Mouse (Mus musculus) adrenal gland, postnatal 36 days (tissue): ENCODE measurements at regions not wholly inside any gene's neighbourhood (a gene's known extent, or its start where the extent isn't known, plus 50 kb on each side); places are given as distances from the start of the nearest gene placed in this dataset.

ENCODE experiments used
- DNase-seq, 2 experiments: peaks; one replicate each; pipeline ENCODE4 v3.0.0; 2021; ENCODE audit warnings: mixed read lengths in 1 of 2

DNA sequence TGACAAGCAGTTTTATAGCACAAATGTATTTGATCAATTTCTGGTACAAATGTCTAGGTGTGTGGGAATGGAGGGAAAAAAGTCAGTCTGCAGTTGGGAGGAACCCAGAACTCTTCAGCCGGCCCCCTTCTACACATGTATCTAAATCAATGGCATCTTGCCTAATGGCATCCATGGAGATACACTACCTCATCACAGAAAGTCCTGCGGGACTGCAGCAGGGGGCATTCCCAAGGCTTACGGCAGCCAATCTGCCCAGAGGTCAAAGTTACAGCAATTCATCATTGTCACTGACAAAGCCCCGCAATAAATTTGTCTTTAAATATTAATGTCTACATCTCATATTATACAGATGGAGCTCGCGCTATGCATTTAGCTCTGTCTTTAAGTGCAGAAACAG, 135.7 kb upstream of the Arhgap5 start:
- no peak for DNase-seq

DNA sequence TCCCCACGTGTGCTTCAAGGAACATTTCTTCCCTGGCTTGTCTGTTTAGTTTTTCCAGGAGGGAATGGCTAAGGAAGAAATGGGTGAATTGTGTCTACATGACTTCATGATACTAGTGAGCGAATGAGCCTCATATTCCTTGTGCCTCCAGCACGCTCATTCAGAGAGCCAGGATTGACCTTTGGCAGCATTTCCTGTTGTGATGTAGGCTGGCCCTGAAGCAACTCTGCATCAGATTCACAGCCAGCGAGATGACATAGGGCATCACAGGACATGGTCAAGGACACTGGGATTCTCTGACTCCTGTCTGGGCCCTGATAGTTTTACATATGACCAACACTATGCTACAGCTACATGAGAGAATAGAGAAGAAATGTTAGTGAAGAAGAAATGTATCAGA, 135.3 kb upstream of the Arhgap5 start:
- peak; percentile 76 to 81 for DNase-seq

DNA sequence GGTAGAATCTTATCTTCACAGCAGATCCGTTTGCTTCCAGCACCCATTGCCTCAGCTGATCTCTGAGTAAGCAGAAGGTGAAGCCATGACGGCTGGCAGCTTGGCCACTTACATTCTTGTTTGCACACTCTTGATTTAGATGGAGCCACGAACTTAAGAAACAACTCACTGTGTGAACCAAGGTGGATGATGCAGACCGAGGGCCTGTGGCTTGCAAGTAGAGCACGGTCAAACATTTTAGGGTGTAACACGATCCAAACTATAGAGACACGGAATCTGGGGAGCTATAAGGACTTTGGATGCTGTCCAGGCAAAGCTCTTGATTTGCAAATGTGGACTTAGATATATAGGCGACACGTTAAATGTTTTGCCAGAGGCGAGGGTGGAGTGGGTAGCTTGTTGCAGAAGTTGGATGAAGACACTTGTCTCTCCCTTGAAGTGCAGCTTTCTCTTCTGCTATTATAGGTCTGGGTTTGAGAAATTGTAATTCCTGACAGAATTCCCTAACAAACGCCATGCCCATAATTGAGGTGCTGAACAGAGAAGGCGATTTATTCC, 133.5 kb upstream of the Arhgap5 start:
- DNase-seq: no peak

DNA sequence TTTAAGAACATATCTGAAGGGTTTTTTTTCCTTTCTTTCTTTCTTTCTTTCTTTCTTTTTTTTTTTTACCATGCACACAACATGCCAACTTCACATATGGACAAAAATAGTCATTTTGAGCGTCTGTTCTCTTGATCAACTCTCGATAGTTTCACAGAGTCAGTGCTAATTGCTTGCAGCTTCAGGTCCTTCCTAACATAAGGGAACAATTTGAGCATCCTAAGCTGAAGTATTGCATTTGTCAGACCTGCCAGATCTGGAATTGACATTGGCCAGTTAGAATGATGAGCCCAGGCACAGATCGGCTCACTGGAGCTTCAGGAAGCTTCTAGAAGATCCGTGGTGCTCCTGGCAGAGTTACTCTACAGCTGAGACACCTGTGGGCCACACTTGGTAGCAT, 128.7 kb upstream of the Arhgap5 start:
- DNase-seq: no peak

DNA sequence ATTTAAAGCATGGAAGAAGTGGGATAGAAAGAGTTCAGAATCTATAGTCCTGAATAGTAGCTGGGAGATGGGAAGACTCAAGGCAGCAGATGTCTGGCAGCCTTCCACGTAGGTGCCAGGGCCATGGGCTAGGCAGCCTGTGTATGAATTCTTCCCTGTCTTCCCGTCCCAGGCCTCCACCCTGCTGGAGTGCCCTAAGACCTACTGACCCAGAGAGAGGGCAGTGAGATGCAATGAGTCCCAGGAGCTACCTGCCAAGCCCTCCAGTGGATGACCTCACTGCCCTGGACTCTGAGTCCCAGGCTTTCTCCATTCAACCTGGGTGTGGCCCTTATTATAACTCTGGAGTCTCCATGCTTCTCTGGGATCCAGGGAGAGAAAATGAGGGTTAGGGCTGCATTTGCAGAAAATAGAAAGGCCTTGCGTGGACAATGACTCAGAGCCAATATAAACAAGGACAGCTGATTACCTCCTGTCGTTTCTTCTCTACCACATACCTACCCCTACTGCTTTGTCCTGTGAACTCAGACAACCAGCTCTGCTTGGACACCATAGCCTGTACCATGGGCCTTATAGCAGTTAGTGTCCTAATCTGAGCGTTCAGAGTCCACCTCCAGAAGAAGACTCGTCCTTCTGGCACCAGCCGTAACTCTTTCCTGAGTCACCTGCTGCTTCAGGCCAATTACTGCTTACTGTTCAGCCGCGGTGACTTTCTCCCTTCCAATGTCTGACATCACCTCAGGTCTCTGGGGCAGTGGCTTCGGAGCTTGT, 126.9 kb upstream of the Arhgap5 start:
- peak; percentile 31 to 40 for DNase-seq

DNA sequence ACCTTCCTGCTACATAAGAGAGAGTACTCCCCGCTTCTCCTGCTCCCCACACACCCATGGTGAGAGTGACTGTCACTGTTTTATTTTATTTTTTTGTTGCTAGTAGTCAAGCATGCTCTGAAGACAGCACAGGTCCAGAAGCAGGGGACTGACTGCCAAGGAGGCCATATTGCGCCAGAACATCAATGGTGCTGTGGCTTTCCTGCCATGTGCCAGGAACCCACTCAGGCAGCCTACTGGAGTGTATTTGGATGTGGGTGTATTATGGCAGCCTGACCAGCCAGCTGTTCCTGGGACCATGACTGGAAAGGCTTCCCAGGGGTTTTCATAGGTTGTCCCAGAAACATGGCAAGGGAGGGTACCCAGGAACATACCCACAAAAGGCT, 126.3 kb upstream of the Arhgap5 start:
- no peak for DNase-seq

DNA sequence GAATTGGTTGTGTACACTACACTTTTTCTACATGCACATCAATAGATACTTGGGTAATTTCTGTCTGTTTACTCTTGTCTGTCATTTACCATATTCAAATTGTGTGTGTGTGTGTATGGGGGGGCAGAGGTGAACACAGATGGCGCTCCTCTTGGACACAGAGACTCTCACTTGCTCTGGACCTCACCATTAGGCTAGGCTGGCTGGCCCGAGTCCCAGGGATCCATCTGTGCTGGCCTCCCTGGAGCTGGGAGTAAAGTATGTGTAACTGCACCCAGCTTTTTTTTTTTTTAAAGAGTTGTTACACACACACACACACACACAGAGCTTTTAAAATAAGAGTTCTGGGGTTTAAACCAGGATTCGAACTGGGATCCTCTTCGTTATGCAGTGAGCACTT, 124.5 kb upstream of the Arhgap5 start:
- no peak for DNase-seq

DNA sequence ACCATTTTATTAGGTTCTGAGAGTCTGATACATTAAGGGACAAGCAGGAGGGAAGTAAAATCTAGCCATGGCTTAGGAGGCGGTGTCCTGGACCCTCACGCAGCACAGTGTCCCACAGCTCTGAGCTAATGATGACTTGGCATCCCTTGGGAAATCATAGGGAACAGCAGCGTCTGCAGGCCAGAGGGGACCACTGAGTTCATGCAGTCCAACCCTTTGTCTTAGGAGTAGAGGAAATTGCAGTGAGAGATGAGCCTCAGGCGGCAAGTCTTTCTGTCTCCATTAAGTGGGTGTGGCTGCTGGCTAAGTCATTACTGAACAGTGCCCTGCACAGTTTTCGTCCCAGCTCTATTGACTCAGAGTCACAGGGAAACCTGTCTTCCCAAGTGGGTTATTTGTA, 123.8 kb upstream of the Arhgap5 start:
- DNase-seq: no peak

DNA sequence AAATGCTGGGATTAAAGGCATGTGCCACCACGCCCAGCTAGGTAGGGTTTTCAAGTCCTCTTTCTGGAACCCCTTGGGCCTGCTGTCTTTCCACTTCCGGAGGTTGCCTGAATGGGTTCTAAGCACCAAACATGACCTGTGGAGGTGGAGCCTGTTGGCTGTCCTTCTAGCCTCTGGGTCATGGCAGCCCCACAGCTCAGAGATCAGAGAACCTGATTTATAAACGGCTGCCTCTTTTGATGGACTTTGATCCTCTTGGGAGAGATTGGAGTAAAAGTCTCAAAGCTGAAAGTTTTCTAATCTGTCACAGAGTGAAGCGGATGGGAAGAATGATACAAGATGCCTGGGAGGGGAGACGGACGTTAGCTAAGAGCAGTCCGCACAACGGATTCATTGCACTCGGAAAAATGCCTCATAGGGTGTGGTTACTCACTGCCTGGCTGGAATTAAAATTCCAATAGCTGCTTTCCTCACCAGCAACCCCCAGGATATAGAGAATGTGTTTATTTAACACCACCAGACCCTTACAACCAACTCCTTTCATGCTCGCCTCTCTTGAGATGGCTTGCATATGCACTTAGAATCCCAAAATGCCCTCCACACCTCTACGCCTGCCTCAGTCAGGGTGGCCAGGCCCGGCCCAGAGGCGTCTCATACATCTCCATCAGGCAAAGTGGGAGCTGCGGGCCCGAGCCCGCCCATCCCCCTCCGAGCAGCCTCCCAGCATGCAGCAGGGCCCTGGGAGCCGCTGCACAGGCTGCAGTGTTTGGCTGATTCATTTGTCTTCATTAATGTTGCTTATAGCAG, 122.4 kb upstream of the Arhgap5 start:
- no peak for DNase-seq

DNA sequence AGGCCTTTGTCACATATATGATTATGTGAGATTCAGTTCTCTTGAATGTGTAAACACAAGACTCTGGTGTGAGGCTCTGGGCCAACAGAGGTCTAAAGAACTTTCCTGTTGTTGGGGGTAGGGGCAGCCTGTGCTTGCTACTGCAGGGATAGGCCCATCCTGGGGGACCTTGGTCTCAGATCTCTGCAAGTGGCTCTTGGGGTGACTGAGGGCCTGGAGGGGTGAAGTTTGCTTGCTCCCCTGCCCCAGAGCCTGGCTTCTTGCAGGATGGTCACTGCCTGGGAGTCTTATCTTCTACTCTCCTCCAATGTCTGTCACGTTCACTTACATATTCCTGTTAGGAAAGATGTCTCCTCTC, 121.8 kb upstream of the Arhgap5 start:
- no peak for DNase-seq

DNA sequence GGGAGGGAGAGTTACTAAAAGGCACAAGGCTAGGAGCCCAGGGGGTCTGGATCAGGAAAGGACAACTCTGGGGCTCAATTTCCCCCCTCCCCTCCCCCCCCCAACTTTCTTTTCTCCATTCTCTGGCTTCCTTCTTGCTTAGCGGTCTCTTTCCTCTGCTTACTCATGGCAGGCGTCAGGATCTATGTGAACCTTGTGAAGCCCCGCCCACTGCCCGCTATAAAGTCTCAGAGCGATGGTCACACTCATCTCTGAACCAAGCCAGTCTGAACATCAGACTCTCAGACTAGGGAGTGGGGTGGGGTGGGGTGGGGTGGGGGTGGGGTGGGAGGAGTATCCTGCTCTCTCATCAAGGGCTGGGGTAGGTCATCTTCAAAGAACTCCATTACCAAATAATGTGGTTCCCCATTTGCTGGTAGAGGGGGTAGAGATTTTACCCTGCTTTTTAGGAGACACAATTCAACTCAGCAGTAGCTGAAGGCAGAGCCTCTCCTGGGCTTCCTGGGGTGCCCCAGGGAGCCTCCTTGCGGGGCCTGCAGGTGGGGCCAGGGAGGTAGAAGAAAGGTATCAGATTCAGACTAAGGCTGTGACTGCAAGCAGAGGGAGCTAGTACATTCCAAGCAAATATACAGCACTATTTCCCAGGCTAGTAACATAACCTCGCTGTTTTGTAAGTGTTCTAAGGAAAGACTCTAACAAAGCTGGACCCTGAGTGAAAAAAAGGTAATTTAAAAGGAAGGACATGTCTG, 120.8 kb upstream of the Arhgap5 start:
- peak; percentile 32 to 61 for DNase-seq

DNA sequence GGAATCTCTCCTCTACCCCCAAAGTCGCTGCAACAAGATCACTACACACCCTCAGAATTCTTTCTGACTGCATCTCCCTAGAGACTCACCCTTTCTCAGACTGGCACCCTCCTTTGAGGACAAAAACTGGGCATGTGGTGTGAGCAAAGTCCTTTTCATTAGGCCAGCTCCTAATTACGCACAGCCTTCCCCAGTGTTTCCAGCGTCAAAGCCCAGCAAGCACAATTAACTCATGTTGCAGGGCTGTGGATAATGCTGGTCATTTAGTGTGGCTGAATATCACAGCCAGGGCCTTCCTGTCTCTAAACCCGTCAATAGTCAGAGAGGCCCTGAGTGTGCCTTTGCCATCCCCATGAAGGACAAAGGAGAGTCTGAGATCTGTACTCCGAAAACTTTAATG, 114.2 kb upstream of the Arhgap5 start:
- DNase-seq: no peak

DNA sequence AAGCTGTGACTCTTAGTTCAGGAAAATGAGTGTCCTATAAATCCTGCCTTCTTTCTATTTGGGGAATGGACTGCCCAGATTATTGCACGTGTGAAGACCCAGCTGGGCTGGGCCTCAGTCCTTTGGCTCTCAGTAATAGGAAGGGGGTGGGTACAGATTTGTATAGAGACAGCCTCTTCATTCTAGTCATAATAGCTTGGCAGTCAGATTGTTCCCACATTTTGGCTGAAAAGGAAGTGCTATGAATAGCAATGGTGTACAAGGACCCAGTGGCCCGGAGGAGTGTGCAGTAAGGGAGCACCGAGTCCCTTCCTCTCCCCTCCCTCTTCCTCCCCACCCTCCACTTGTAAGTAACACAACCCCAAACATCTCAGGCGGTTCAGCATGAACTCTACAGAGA, 113.5 kb upstream of the Arhgap5 start:
- DNase-seq: no peak

DNA sequence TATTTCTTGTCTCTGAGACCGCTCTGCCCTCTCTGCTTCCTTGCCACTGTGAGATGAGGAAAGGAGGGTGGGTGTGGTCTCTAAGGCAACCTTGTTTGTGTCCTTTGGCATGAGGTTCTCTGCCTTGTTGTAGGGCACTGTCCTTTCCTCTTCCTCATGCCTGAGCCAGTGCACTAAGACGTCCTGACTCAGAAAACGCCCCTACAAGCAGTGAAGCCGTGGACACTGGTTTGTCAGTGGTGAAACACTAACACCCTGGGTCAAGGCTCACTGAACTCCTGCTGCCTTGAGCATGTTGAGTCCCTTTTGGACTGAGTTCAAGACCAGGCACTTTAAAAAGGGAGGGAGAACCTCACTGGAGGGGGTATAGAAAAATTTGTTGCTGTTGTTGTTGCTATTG, 111.1 kb upstream of the Arhgap5 start:
- DNase-seq: peak; percentile 14 to 16

DNA sequence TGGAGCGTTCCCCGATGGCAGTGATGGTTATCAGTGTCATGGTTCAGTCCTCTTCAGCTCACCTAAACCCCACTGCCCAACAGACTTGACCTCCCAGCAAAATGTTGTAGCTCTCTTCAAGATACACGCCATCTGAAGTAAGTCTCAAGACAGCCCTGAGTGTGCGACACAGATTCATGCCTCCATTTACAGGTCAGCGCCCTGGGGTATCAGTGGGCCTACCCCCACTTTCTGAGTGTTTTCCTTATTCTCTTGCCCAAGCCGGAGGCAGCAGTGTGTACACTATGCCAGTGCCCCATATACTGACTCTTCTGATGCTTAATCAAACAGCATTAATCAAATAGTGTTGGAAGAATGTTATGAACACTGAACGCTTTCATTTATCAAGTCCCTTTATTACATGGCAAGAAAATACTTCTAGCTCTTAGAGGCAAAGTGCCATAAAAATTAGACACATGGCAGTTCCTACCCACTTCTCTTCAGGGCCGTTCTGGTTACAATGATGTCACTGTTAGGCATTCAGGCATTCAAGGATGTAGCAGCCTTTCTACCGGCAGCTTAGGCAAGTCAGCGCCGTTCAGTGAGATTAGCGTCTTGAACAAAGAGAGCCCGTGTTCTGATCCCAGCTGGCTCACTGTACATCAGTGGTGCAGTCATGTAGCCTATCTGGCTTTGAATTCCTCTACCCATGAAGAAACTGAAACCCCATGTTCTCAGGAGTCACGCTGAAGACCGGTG, 109.6 kb upstream of the Arhgap5 start:
- peak in 1 of 2 experiments; percentile 17 for DNase-seq

DNA sequence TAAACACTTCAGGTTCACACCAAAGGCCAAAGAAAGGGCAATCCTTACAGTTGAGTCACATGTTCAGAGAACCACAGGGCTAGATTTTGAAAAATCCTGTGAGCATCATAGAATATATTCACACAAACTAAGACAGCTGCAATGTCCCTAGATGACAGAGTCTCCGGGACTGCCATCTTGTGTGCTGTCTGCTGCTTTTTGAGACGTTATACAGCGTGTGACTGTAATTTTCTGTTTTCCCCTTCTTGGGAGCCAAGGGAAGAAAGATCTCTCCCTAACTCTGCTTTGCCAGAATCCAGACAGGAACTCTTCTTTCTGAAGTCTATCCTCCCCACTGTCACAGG, 109.1 kb upstream of the Arhgap5 start:
- no peak for DNase-seq

DNA sequence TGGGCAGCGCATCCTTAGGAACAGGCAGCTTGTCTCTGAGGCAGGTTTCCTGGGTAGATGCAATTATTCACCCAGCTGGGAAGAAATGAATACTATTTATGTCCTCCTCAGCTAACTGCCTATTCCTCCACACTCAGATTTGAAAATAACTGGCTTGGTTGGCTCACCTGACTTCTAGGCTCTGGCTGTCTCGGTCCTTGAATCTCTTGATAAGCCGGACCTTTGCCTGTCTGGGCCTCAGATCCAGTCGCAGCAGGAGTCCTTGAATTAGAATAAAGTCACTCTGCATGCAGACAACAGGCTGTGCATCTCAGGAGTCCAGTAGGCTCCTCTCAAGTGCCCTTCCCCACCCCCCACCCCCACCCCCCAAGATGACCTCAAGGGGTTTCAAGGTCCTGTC, 108.7 kb upstream of the Arhgap5 start:
- peak in 1 of 2 experiments; percentile 13 for DNase-seq

DNA sequence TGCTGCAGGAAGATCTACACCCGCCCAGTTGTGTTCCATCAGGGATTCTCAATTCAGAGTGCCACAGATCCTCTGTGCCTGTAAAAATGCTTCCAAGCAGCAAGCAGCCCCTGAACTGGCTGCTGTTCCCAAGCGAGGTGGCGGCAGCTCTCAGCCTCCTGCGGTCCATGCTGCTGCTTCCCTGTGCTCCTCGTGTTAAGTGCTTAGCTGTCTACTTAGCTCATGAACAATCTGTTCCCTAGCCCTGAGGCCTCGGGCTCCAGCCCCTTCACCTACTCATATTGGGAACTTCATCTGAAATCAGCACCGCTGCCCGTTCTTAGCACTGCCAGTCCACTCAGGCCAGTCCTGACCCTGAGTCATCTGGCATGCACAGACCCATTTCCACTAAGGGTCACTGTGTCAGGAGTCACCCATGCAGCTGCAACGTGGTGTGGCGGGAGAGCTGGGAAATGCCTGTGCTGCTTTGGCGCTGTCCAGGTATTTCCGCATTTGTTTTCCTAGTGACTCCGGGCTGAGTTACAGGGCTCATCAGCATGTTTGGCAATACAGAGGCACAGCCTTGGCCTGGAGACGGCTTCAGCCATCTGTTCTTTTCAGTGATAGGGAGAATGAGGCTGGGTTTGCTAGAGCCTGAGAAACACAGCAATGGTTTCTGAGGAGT, 107.5 kb upstream of the Arhgap5 start:
- DNase-seq: peak; percentile 57 to 67

DNA sequence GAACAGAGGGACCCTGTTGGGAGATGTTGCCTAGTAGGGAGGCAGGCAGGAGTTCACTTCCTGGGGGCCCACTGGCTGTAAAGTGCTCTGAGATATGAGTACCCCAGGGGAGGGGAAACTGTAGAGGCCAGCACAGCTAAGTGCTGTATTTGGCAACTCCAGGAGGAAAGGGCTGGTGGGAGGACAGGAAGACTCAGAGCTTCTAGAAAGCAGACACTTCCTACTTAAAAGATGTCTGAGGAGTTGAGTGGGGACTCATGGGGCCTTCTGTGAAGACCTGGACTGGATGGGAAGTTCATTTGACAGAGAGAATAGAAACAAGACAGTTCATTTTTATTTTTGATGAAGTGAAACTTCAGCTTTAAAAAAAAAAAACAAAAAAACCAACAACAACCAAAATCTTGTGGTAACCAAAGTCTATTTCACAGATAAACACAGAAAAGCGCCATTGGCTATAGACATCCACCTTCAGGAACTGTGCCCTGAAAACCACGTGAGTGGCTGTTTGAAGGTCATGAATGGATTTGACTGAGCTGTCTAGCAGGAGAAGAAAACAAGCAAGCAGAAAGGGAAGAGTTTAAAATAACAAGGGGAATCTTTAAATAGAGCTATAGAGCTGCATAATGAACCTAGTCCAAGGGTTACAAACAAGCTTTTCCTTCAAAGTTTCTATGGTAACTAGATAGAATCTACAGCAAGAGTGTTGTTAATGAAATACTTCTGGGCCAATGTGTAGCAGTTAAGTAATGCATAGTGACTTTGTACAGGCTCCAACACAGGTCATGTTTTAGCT, 105.9 kb upstream of the Arhgap5 start:
- DNase-seq: no peak

DNA sequence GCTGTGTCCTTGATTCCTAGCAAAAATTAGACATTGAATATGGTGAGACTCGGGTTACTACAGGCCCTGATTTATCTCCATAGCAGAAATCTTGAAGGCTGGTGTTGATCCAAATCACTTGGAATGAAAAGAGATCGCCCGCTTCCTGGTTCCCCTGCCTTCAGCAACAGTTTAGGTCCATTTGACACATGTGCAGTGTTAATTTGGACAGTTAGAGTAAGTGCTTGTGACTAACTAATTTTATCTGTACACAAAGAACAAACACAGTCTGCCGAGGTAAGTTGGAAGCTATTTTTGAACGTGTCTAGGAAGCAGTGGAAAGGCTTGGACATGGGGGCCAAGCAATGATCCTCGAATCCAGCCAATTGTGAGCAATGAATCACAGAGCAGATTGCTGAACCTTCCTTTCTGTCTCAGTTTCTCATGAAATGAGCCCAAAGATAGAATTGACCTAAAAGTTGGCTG, 105.2 kb upstream of the Arhgap5 start:
- DNase-seq: no peak

DNA sequence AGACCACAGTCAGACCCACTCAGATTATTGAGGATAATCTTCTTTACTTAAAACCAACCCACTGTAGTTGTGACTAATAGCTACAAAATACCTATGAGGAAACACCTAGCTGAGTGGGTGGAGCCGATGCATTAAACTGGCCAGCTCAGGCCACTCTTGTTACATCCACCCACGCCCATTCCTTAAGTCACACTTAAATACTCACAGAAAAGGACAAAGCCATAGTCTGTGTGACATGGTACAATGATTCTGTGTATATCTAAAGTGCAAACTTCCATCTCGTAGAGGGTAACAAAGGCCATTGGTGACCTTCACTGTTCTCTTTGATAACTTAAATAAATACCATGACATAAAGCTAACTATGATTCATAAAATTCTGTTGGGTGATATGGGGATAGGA, 103.7 kb upstream of the Arhgap5 start:
- DNase-seq: no peak
